Mouse (Mus musculus) neural tube, embryonic 14.5 days (tissue): Measurements from ENCODE around the gene Alox5. TPM values are rescaled to one million over a fixed set of nuclear protein-coding genes. Genes with fewer than 3 reads are reported as not detected.

Experiments
- ATAC-seq: fragments of 200-750 bp; cut with Nextera tagmentation; 2 replicates; pipeline ENCODE4 v1.8.0; 2017; ENCODE audit warnings: low read depth, mild to moderate bottlenecking, moderate TSS enrichment, moderate library complexity
- H3K27ac ChIP-seq: fragments of 300-500 bp; sonication (generic); 2 replicates; pipeline ENCODE4 v1.5.1; 2014; ENCODE audit warnings: low read depth, mild to moderate bottlenecking, control low read depth, low read length, moderate library complexity, mixed read lengths
- H3K27me3 ChIP-seq: fragments of 300-500 bp; sonication (generic); 2 replicates; pipeline ENCODE4 v1.6.1; 2014; ENCODE audit warnings: low read length; ENCODE audit not compliant: control insufficient read depth, insufficient read depth
- H3K36me3 ChIP-seq: fragments of 300-500 bp; sonication (generic); 2 replicates; pipeline ENCODE4 v1.6.1; 2014; ENCODE audit warnings: low read length, mixed read lengths; ENCODE audit not compliant: control insufficient read depth, insufficient read depth
- H3K4me1 ChIP-seq: fragments of 300-500 bp; sonication (generic); 2 replicates; pipeline ENCODE4 v1.6.1; 2014; ENCODE audit warnings: low read length; ENCODE audit not compliant: control insufficient read depth, insufficient read depth
- H3K4me2 ChIP-seq: fragments of 300-500 bp; sonication (generic); 2 replicates; pipeline ENCODE4 v1.6.1; 2014; ENCODE audit warnings: mild to moderate bottlenecking, low read depth, low read length, control low read depth
- H3K4me3 ChIP-seq: fragments of 300-500 bp; sonication (generic); 2 replicates; pipeline ENCODE4 v1.5.1; 2014; ENCODE audit warnings: low read depth, low read length, control low read depth, mixed read lengths
- H3K9ac ChIP-seq: fragments of 300-500 bp; sonication (generic); replicated peaks from 2 replicates; pipeline ENCODE4 v1.6.1; 2014; ENCODE audit warnings: low read depth, mild to moderate bottlenecking, control low read depth, low read length, mixed read lengths
- H3K9me3 ChIP-seq: fragments of 300-500 bp; sonication (generic); 2 replicates; pipeline ENCODE4 v1.6.1; 2016; ENCODE audit warnings: low read length; ENCODE audit not compliant: control insufficient read depth
- WGBS: fragments of 180-500 bp; shearing (Covaris S2); extraction: QIAGEN DNeasy Blood & Tissue Kit; methylation state at CpG from one replicate; pipeline ENCODE4 v1.1.7; 2014; 5-methylcytosine and 5-hydroxymethylcytosine counted together
- polyA plus RNA-seq: library from polyadenylated mRNA; unstranded; fragments of >200 nt; fragmentation: Nextera tagmentation; extraction: Ambion mirVana; gene quantifications from 2 replicates; pipeline ENCODE4 v1.2.1, GENCODE M21; 2014

Gene Alox5
- polyA plus RNA-seq, 1 experiment from 2014 or later, result 0.72 TPM

DNA sequence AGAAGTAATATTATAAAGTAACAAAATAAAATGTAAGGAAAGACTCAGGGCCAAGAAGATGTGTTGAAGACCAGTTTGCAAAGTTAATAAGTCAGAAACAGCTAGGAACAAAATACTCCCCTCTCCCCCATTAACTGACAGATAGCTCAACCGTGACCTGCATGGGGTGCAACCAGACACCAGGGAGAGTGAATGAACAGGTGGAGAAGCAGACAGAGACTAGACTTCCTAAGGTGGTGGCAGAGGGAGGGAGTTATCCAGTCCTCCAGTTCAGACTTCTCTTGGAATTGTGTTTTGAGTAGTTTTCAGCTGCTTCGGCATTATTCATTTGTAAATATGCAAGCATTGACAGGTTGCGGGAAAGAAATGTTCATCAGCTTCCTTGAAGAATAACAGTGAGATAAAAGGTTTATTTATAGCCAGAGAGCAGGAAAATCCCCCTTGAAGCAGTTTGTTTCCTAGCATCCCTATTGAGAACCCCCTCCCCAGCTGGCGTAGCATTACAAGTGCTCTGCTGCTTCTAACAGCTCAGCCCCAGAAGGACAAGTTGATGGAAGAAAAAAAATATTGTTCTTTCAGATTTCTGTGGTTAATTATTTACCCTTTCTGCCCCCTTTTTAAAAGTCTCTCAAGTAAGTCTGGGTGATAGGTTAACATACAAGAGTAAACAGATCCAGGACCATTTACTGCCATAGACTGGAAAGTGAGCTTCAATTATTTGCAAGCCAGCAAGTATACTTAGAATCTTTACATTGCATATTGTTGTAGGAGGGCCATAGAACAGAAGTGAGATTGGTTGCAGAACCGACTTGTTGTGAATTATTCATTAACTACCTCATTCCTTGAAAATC, 75.6 kb downstream of the Alox5 start:
- ATAC-seq, result peak; percentile 24; the same call in 1 of the 2 replicates
- Histone ChIP-seq H3K4me2 (peak overlapping the region; percentile 40), H3K36me3 (no peaks in the 10 kb centered on the region), H3K9me3 (no peaks in the 10 kb centered on the region), H3K4me3 (no peak overlapping the region), H3K9ac (no peak overlapping the region), H3K27ac (peak overlapping the region; percentile 49), H3K4me1 (peaks cover 17% of the 10 kb centered on the region), H3K27me3 (no peaks in the 10 kb centered on the region)
- 16% methylated on average over 5 of the region's 5 CpGs for WGBS

DNA sequence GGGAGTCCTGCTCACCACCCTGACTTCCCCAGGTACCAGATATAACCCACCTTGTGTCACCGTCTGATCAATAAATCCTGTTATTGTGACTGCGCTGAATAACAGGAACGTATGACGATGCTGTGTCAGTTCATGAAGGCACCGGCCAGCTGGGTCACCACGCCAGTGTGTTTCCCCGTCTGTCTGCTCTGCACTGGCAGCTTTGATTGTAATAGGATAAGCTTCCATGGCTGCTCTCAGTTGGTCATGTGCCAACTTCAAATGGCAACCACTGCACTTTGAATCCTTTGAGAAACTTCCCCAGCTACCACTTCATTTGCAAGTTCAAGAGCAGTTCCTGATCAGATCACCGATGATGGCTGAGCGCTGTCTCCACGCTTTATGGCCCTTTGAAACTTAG, 77.4 kb downstream of the Alox5 start:
- Histone ChIP-seq H3K4me3 (no peak overlapping the region), H3K9ac (no peak overlapping the region), H3K36me3 (no peaks in the 10 kb centered on the region), H3K4me2 (no peak overlapping the region), H3K9me3 (no peaks in the 10 kb centered on the region), H3K4me1 (peaks cover 17% of the 10 kb centered on the region), H3K27me3 (no peaks in the 10 kb centered on the region), H3K27ac (no peak overlapping the region)
- ATAC-seq, result no peak
- 66% methylated on average over 10 of the region's 10 CpGs for WGBS

DNA sequence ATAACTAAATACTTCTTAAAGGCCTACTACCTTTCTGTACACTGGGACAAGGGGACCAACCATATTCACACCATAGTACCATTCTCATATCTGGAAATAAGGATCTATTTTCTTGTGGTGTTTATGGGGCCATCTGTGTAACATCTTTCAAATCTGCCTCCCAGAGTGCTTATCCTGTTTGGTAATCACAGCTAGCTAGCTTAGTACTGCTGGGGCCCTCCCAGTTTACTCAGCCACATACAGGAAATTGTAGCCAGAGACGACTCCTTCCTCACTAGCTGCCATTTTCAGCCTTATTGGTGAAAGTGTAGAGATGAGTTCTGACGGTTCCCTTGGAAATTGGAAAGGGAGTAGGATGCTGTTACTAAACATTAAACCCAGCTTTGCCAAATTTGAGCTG, 79.4 kb downstream of the Alox5 start:
- Histone ChIP-seq H3K9ac (no peak overlapping the region), H3K9me3 (no peaks in the 10 kb centered on the region), H3K4me3 (no peak overlapping the region), H3K4me2 (no peak overlapping the region), H3K4me1 (peaks cover 14% of the 10 kb centered on the region), H3K27ac (no peak overlapping the region), H3K27me3 (no peaks in the 10 kb centered on the region), H3K36me3 (no peaks in the 10 kb centered on the region)
- WGBS, result 69% methylated on average over 2 of the region's 2 CpGs
- ATAC-seq, result no peak

DNA sequence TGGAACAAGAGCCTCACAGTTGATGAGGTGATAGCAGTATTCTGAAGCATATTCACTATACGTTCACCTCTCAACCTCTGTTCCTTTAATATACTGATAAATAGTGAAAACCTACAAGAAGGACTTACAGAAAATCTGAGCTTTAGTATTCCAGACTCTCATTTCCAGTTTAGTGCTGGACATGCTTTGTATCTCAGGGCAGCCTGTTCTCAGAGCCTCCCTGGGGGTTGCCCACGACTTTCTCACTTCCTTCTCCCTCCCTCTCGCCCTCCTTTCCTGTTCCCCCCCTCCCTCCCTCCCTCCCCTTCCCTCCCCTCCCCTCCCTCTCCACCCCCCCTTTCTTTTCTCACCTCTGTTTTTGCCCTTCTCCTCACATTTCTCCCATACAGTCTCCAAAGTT, 80.8 kb downstream of the Alox5 start:
- no peaks in the 10 kb centered on the region for H3K9me3 ChIP-seq
- no peak overlapping the region for H3K4me3 ChIP-seq
- WGBS, result 65% methylated on average over 3 of the region's 3 CpGs
- H3K27ac ChIP-seq, result no peak overlapping the region
- no peak overlapping the region for H3K4me2 ChIP-seq
- H3K27me3 ChIP-seq, result no peaks in the 10 kb centered on the region
- no peak overlapping the region for H3K9ac ChIP-seq
- H3K36me3 ChIP-seq, result no peaks in the 10 kb centered on the region
- H3K4me1 ChIP-seq, result peaks cover 2% of the 10 kb centered on the region
- no peak for ATAC-seq

DNA sequence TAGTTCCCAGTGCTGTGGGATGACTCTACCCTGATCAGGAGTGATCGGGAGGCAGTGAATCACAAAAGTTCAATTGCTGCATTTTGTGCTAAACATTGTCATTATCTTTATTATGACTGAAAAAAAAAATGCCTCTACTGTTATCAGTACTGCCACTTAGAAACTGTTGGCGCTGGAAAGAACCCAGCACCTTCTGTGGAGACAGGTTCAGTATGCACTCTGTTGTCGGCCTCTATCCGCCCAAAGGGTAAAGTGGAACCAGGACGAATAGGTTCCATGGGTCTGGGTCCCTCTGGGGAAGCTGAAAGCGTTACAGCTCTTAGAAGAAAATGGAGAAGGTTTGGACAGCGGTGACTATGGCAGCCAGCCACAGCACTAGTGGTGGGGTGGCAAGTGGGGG, 82.1 kb downstream of the Alox5 start:
- no peak overlapping the region for H3K4me2 ChIP-seq
- H3K9ac ChIP-seq, result no peak overlapping the region
- WGBS, result 89% methylated on average over 7 of the region's 7 CpGs
- H3K4me1 ChIP-seq, result no peaks in the 10 kb centered on the region; the same call in 1 of the 2 replicates
- no peak for ATAC-seq
- H3K4me3 ChIP-seq, result no peak overlapping the region
- no peaks in the 10 kb centered on the region for H3K9me3 ChIP-seq
- no peaks in the 10 kb centered on the region for H3K27me3 ChIP-seq
- no peak overlapping the region for H3K27ac ChIP-seq
- no peaks in the 10 kb centered on the region for H3K36me3 ChIP-seq

DNA sequence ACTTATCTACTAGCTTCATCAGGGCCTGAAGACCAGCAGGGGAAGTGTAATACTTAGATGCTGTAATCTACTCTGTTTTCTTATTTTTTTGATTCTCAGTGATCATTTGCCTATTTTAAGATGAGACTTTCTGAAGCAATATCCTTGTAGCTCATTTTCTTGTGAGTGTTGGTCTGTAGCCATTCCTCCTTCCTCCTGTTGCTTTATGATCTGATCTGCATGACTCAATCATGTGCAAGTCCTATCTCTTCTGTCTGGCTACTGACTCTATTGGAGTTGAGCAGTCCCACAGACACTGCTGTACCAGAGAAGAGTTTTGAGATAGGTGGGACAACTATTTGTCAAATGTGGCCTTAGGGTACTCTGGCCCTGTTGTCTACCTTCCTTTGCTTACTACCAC, 86.4 kb downstream of the Alox5 start:
- Histone ChIP-seq H3K4me2 (no peak overlapping the region), H3K9me3 (no peaks in the 10 kb centered on the region), H3K27ac (no peak overlapping the region), H3K27me3 (no peaks in the 10 kb centered on the region), H3K4me1 (no peaks in the 10 kb centered on the region), H3K4me3 (no peak overlapping the region), H3K9ac (no peak overlapping the region), H3K36me3 (no peaks in the 10 kb centered on the region)
- no peak for ATAC-seq

DNA sequence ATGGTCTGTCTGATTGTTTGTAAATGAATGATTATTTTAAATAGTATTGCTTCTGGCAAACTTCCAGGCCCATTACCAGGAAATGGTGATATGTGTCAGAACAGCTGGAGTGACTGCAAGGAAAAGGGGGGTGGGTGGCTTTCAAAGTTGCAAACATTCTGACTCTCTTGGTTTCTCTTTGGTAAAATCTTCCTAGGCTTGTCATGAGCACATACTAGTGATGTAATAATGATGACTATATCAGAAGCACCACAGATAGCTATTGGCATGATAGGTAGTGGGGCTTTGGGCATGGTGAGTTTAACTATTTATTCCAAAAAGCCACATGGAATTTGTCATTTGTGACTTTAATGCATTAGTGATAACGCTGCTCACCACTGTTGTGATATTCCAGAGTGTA, 86.8 kb downstream of the Alox5 start:
- H3K9ac ChIP-seq, result no peak overlapping the region
- WGBS, result 95% methylated on average over 1 of the region's 1 CpGs
- H3K4me2 ChIP-seq, result no peak overlapping the region
- H3K27ac ChIP-seq, result no peak overlapping the region
- no peak overlapping the region for H3K4me3 ChIP-seq
- no peaks in the 10 kb centered on the region for H3K9me3 ChIP-seq
- H3K36me3 ChIP-seq, result no peaks in the 10 kb centered on the region
- H3K4me1 ChIP-seq, result no peaks in the 10 kb centered on the region
- no peaks in the 10 kb centered on the region for H3K27me3 ChIP-seq
- ATAC-seq, result no peak

DNA sequence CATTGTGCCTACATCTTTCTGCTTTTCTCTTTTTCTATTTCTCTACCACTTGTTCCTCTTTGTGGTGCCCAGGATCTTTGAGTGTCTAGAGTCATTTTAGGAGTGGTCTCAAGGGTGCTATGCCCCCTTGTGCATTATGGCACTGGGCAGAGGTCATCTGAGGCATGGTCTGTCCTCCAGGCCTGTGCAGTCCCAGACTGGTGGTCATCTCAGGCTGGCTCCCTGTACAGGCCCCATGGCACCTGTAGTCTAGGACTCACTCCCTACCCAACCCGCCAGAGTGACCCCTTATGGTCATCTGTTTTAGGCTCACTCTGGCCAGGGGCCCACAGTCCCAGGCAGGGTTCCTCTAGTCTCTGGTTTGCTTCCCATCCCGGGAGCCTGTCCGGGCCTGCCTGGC, 89.5 kb downstream of the Alox5 start:
- ATAC-seq, result no peak
- no peak overlapping the region for H3K27ac ChIP-seq
- no peaks in the 10 kb centered on the region for H3K9me3 ChIP-seq
- H3K27me3 ChIP-seq, result no peaks in the 10 kb centered on the region
- H3K4me3 ChIP-seq, result no peak overlapping the region
- H3K36me3 ChIP-seq, result no peaks in the 10 kb centered on the region
- 93% methylated on average over 3 of the region's 3 CpGs for WGBS
- H3K4me2 ChIP-seq, result no peak overlapping the region
- no peaks in the 10 kb centered on the region for H3K4me1 ChIP-seq
- no peak overlapping the region for H3K9ac ChIP-seq

DNA sequence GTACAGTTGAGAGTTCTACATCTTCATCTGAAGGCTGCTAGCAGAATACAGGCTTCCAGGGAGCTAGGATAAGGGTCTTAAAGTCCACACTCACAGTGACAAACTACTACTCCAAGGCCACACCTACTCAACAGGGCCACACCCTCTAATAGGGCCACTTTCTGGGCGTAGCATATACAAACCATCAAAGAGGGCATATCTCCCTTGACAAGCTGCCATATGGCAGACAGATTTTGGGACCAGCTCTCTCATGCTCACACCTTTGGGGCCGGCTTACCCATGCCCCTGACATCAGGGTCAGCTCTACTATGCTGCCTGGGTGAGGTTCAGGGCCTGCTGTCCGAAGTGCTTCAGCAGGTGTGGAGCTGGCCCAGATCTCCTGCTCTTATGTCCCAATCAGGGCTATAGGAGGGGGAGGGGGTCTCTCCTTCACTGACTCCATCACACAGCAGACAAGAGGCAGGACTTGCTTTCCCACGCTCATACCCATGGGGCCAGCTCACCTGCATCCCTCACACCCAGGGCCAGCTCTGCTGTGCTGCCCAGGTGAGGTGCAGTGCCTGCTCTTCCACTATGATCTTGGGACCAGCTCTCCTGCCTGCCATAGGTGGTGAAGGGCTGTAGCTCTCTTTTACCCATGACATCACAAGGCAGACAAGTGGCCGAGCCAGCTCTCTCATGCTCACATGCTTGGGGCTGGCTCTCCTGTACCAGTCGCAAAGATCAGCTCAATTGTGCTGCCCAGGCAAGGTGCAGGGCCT, 90.6 kb downstream of the Alox5 start:
- ATAC-seq, result no peak; the same call in 1 of the 2 replicates
- Histone ChIP-seq H3K9ac (no peak overlapping the region), H3K4me3 (no peak overlapping the region), H3K36me3 (no peaks in the 10 kb centered on the region), H3K4me1 (no peaks in the 10 kb centered on the region), H3K9me3 (no peaks in the 10 kb centered on the region), H3K27me3 (no peaks in the 10 kb centered on the region), H3K4me2 (no peak overlapping the region), H3K27ac (no peak overlapping the region)
- 92% methylated on average over 6 of the region's 6 CpGs for WGBS
